Mouse (Mus musculus) myocyte (in vitro differentiated cells): ENCODE measurements around the gene Terf2ip.

Source experiments
- POLR2A ChIP-seq: IDR thresholded peaks from one replicate; pipeline ENCODE4 v1.6.1; 2011; ENCODE audit warnings: low read depth, mild to moderate bottlenecking, control low read depth, moderate library complexity; ENCODE audit not compliant: insufficient read length
- SRF ChIP-seq: IDR thresholded peaks from one replicate; pipeline ENCODE4 v1.6.1; 2011; ENCODE audit warnings: low read depth; ENCODE audit not compliant: control insufficient read depth, insufficient read length

GRCm38 (mm10) chr8:111975706-111976105, 35.5 kb upstream of the Terf2ip start:
- TF ChIP-seq POLR2A (no peak), SRF (no peak)
